Mouse (Mus musculus) megakaryocyte progenitor cell, adult 5-6 weeks (primary cell): ENCODE data around the gene Aldob. TPM values are rescaled to one million over a fixed set of nuclear protein-coding genes. Genes with fewer than 3 reads are reported as not detected.

Experiments
- ATAC-seq: replicated peaks from 2 replicates; pipeline ENCODE4 v1.8.0; 2016; ENCODE audit warnings: mild to moderate bottlenecking, moderate TSS enrichment, inconsistent platforms; ENCODE audit not compliant: poor library complexity
- total RNA-seq, 2 experiments: library from RNA; stranded (forward) in 1 of 2; stranded (reverse) in 1 of 2; fragments of 157-497, 149-512 nt in 1 of 2; fragments of 200-1000 nt in 1 of 2; gene quantifications; 2 replicates each; pipeline versions ENCODE4 v1.2.3 to v1.2.4; 2015 to 2017

Gene Aldob
- not detected in 2 replicates for total RNA-seq (2015)
- total RNA-seq (2017): not detected in 2 replicates

- no peak for ATAC-seq
Measured at GRCm38 (mm10) chr4:49549383-49549782, at the start of gene Aldob. TSS of gene Aldob (minus strand) at chr4:49549546.

- peak; percentile 80 for ATAC-seq
Measured at GRCm38 (mm10) chr4:49597183-49598100, 48.1 kb upstream of the Aldob start, which contains the start of gene Tmem246. TSS of gene Tmem246 (minus strand) at chr4:49597876.

GRCm38 (mm10) chr4:49596846-49597182, 47.5 kb upstream of the Aldob start:
- ATAC-seq: peak; percentile 54

GRCm38 (mm10) chr4:49590152-49590551, 40.8 kb upstream of the Aldob start:
- no peak for ATAC-seq

- ATAC-seq: no peak
Measured at GRCm38 (mm10) chr4:49586811-49587210, 37.5 kb upstream of the Aldob start.

DNA sequence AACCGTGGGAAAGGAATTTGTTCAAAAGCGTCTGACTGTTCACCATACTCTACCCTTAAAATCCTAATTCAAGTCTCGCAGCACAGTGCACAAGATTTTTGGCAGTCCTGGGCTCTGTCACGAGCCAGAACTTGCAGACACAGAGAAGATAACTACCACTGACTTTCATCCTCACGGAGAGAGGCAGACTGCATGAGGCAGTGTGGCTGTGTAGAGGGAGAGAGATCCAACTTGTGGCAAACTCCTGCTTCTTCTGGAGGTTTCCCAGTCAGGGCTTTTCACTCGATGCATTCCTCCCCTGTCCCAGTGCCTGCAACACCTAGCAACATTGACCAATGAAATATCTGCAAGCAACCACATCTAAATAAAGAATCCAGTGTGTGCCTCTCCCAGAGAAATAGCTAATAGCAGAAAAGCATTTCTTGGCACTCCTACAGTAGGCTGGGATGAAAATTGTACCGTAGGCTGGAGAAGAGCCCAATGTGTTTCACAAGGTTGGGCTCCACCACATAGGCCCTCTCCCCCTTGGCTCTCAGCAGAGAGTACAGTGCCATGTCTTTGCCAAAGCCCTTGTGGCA, 36.3 kb upstream of the Aldob start:
- no peak for ATAC-seq

- no peak for ATAC-seq
Measured at GRCm38 (mm10) chr4:49583965-49584831, 34.9 kb upstream of the Aldob start.

GRCm38 (mm10) chr4:49581256-49581655, 31.9 kb upstream of the Aldob start:
- ATAC-seq: peak; percentile 96

- ATAC-seq: no peak
Measured at GRCm38 (mm10) chr4:49572194-49572593, 22.8 kb upstream of the Aldob start.

DNA sequence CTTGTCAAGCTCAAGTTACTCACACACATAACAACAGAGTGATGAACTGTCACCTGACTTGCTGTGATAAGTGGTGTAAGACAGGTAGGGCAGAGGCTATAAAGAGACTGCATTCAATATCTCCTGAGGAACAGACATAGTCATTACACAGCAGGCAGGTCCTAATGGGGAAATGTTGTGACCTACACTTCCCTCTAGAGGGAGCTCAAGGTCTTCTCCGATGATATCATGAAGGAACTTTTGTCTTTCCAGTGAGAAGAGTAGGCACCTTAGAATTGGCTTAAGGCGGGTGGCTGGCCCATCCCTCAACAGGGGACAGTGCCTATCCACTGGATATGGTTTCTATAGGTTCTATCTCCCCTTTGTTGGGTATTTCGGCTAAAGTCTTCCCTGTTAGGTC, 18.3 kb upstream of the Aldob start:
- ATAC-seq: peak; percentile 100

- no peak for ATAC-seq
Measured at GRCm38 (mm10) chr4:49559915-49560772, 10.8 kb upstream of the Aldob start.

GRCm38 (mm10) chr4:49558181-49558580, 8.8 kb upstream of the Aldob start:
- ATAC-seq: no peak

DNA sequence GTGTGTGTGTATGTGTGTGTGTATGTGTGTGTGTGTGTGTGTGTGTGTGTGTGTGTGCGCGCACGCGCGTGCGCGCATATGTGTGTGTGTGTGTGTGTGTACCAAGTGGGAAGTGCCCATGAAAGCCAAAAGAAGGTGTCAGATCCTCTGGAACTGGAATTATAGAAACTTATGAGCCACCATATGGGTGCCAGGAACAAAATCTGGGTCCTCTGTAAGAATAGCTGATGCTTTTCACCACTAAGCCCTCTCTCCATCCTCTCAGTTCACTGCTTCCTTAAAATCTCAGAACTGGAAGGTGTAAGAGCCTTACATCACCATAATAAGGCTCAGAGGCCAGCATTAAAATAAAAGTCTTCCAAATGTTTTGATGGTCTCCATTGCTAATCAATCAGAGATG, 8.0 kb upstream of the Aldob start:
- ATAC-seq: no peak

DNA sequence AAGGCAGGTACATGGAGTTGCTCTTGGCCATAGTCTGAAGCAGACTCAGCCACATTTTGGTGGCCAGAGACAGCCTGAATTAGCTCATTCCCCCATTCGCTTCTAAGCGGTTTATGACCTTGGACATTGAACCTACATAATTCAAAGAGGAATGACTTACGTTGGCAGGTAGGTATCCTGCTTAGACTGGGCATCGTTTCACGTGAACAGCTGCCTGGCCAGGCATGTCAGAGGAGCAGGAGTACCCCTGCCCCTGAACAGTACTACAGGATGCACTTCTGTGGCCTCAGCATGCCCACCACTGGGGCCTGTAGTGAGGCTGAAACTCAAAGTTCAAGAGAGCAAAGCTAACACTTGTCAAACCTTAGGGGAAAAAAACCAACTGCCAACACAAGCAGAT, 4.0 kb upstream of the Aldob start:
- ATAC-seq: no peak

GRCm38 (mm10) chr4:49547544-49548219, 1.7 kb downstream of the Aldob start:
- ATAC-seq: no peak

DNA sequence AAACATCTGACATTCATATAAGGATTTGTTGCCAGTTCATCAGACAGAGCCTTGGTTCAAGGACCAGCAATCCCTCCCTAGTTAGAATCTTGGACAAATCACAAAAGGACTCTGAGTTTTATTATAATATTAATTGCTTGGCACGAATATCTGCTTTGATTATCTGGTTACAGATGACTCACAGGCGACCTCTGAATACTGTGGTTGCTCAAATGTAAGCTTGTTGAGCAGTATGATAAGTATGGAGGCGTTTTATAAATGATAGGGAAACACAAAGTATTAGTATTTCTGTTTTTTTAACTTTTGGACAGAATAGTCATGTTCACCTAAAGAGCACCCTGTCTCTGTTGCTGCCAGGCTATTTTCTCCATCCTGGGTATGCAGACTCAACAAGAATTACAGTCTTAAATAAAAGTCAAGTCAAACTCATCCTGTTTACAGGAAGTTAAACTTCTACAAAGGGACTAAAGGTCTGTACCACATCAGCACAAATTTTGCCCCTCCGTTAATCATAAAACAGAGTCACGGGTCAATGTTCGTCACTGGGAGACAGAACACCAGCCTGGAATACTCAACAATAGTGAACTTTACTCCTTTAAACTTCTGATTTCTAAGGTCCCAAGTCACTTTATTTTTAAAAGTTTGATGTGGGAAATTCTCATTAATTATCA, 2.3 kb downstream of the Aldob start:
- ATAC-seq: no peak

- ATAC-seq: no peak
Measured at GRCm38 (mm10) chr4:49546026-49546425, 3.3 kb downstream of the Aldob start.

DNA sequence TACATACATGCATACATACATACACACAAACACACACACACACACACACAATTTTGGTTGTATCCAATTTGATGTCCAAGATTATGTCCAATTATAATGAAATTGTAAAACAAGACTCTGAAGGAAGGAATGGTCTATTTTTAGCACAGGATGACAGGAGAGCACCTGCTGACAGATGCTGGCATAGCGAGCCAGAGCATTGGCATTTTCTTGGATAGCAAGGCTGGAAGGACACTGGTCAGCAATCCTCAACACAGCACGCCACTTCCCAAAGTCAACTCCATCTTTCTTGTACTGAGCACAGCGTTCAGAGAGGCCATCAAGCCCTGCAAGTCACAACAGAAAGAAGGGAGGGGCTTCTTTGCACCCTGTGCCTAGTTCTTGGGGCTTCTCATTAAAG, 8.4 kb downstream of the Aldob start:
- ATAC-seq: no peak

DNA sequence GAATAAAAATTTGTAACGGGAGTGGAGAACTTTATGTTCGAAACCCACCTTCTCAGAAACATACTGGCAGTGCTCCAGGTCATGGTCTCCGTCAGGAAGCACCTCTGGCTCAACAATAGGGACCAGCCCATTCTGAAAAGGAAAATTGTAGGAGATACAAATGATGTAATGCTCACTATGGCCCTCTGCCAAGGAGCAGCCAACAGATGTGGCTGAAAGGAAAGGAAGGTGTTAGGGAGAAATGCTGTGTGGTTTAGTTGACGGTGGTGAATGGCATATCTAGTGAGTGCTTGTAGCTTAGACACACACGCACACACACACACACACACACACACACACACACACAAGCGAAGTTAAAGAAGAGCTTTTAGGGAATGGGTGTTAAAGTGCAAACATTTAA, 9.7 kb downstream of the Aldob start:
- no peak for ATAC-seq
